18 mouse cellular contexts compared by ENCODE assay signal in genomic region chr10:120660503-120660902, GRCm38 (mm10).
DNase-seq lines count a peak whose midpoint lies in the region; ATAC-seq lines count a peak whose summit lies in the region.
"Had no signal": no experiment of that assay in that cellular context is flagged by ENCODE, and none has a peak within 500 bp of the region (broad histone marks: within the 10 kb centered on the region; RNA-seq: fewer than 3 reads in every experiment).

No protein-coding gene starts in this region.

- H3K27me3 ChIP-seq in hindbrain, embryonic 11.5 days (ENCODE audit: control insufficient read depth, insufficient read depth, low read length): no peaks in the 10 kb centered on the region
- no peaks in the 10 kb centered on the region for H3K27me3 ChIP-seq in hindbrain, embryonic 12.5 days
- no peaks in the 10 kb centered on the region for H3K27me3 ChIP-seq in midbrain, embryonic 13.5 days
- H3K27me3 ChIP-seq in midbrain, embryonic 16.5 days (ENCODE audit: control insufficient read depth, insufficient read depth, low read depth, low read length): no peaks in the 10 kb centered on the region
- H3K27me3 ChIP-seq in embryonic facial prominence, embryonic 13.5 days: no peaks in the 10 kb centered on the region
- no peaks in the 10 kb centered on the region for H3K27me3 ChIP-seq in neural tube, embryonic 12.5 days (replicated peaks)
- no peaks in the 10 kb centered on the region for H3K27me3 ChIP-seq in heart, embryonic 10.5 days (ENCODE audit: insufficient read depth, poor library complexity, severe bottlenecking)
- H3K27me3 ChIP-seq: heart, embryonic 15.5 days had no signal

- no peak overlapping the region for H3K4me3 ChIP-seq in hindbrain, embryonic 11.5 days (ENCODE audit: low read depth, low read length)
- H3K4me3 ChIP-seq in hindbrain, embryonic 12.5 days: no peak overlapping the region
- H3K4me3 ChIP-seq in midbrain, embryonic 13.5 days (replicated peaks): no peak overlapping the region
- no peak overlapping the region for H3K4me3 ChIP-seq in midbrain, embryonic 16.5 days (ENCODE audit: low read depth, low read length)
- H3K4me3 ChIP-seq in embryonic facial prominence, embryonic 13.5 days: no peak overlapping the region
- H3K4me3 ChIP-seq in neural tube, embryonic 12.5 days: no peak overlapping the region
- no peak overlapping the region for H3K4me3 ChIP-seq in heart, embryonic 10.5 days
- H3K4me3 ChIP-seq: heart, embryonic 15.5 days; neural tube, embryonic 13.5 days had no signal

- DNase-seq in hindbrain, embryonic 11.5 days (ENCODE audit: low spot score): peak; percentile 27
- no peak for DNase-seq in heart, embryonic 10.5 days (ENCODE audit: low spot score)
- no peak for DNase-seq in gastrocnemius, postnatal 25 days
- DNase-seq: adrenal gland, postnatal 25 days; cerebellum, postnatal 14 days; kidney, postnatal 14 days; retina, postnatal 1 day had no signal

- H3K36me3 ChIP-seq in hindbrain, embryonic 11.5 days (ENCODE audit: control insufficient read depth, insufficient read depth, low read length): no peaks in the 10 kb centered on the region
- no peaks in the 10 kb centered on the region for H3K36me3 ChIP-seq in hindbrain, embryonic 12.5 days
- no peaks in the 10 kb centered on the region for H3K36me3 ChIP-seq in midbrain, embryonic 13.5 days
- no peaks in the 10 kb centered on the region for H3K36me3 ChIP-seq in midbrain, embryonic 16.5 days (ENCODE audit: control insufficient read depth, insufficient read depth, low read length)
- no peaks in the 10 kb centered on the region for H3K36me3 ChIP-seq in embryonic facial prominence, embryonic 13.5 days
- no peaks in the 10 kb centered on the region for H3K36me3 ChIP-seq in neural tube, embryonic 12.5 days
- no peaks in the 10 kb centered on the region for H3K36me3 ChIP-seq in heart, embryonic 10.5 days
- H3K36me3 ChIP-seq: G1E; heart, embryonic 15.5 days; neural tube, embryonic 13.5 days had no signal

- H3K27ac ChIP-seq in hindbrain, embryonic 11.5 days (ENCODE audit: low read depth, low read length): no peak overlapping the region
- H3K27ac ChIP-seq in hindbrain, embryonic 12.5 days: no peak overlapping the region
- no peak overlapping the region for H3K27ac ChIP-seq in midbrain, embryonic 13.5 days
- no peak overlapping the region for H3K27ac ChIP-seq in midbrain, embryonic 16.5 days (ENCODE audit: low read length)
- H3K27ac ChIP-seq in embryonic facial prominence, embryonic 13.5 days: no peak overlapping the region
- no peak overlapping the region for H3K27ac ChIP-seq in neural tube, embryonic 12.5 days
- no peak overlapping the region for H3K27ac ChIP-seq in heart, embryonic 10.5 days
- H3K27ac ChIP-seq: heart, embryonic 15.5 days; hindbrain, embryonic 14.5 days; neural tube, embryonic 13.5 days had no signal

- 0 out of 2 replicates have a peak, but pooled peaks have one; percentile 27 for ATAC-seq in hindbrain, embryonic 11.5 days (ENCODE audit: low FRiP score)
- ATAC-seq in hindbrain, embryonic 12.5 days (ENCODE audit: low FRiP score): no peak
- 0 out of 2 replicates have a peak, but pooled peaks have one; percentile 11 for ATAC-seq in midbrain, embryonic 13.5 days
- no peak for ATAC-seq in midbrain, embryonic 16.5 days
- ATAC-seq in embryonic facial prominence, embryonic 13.5 days (ENCODE audit: insufficient number of reproducible peaks, insufficient read depth, low FRiP score, low TSS enrichment, low read depth): peak; percentile 32; the same call in 1 of the 2 replicates
- peak; percentile 25; the same call in 1 of the 2 replicates for ATAC-seq in neural tube, embryonic 12.5 days (ENCODE audit: low FRiP score, low read depth)
- ATAC-seq: forebrain, embryonic 16.5 days had no signal

- WGBS in hindbrain, embryonic 11.5 days: 46% methylated on average over 6 of the region's 6 CpGs
- WGBS in hindbrain, embryonic 12.5 days: 33% methylated on average over 6 of the region's 6 CpGs
- WGBS in midbrain, embryonic 13.5 days: 49% methylated on average over 6 of the region's 6 CpGs
- 37% methylated on average over 6 of the region's 6 CpGs for WGBS in midbrain, embryonic 16.5 days
- 26% methylated on average over 6 of the region's 6 CpGs for WGBS in embryonic facial prominence, embryonic 13.5 days
- 34% methylated on average over 6 of the region's 6 CpGs for WGBS in neural tube, embryonic 12.5 days
- WGBS in heart, embryonic 10.5 days: 65% methylated on average over 6 of the region's 6 CpGs

- no peak overlapping the region for H3K9ac ChIP-seq in hindbrain, embryonic 11.5 days (ENCODE audit: low read depth, low read length)
- no peak overlapping the region for H3K9ac ChIP-seq in hindbrain, embryonic 12.5 days
- H3K9ac ChIP-seq in midbrain, embryonic 13.5 days (replicated peaks): no peak overlapping the region
- no peak overlapping the region for H3K9ac ChIP-seq in midbrain, embryonic 16.5 days (ENCODE audit: low read depth, low read length)
- H3K9ac ChIP-seq in embryonic facial prominence, embryonic 13.5 days: no peak overlapping the region
- H3K9ac ChIP-seq in neural tube, embryonic 12.5 days: no peak overlapping the region
- H3K9ac ChIP-seq: heart, embryonic 15.5 days; hindbrain, embryonic 14.5 days; neural tube, embryonic 13.5 days had no signal

- H3K4me2 ChIP-seq in hindbrain, embryonic 11.5 days (replicated peaks; ENCODE audit: low read depth, low read length): no peak overlapping the region
- no peak overlapping the region for H3K4me2 ChIP-seq in hindbrain, embryonic 12.5 days (replicated peaks)
- no peak overlapping the region for H3K4me2 ChIP-seq in midbrain, embryonic 13.5 days (replicated peaks)
- no peak overlapping the region for H3K4me2 ChIP-seq in midbrain, embryonic 16.5 days (ENCODE audit: low read length)
- H3K4me2 ChIP-seq in embryonic facial prominence, embryonic 13.5 days: no peak overlapping the region
- no peak overlapping the region for H3K4me2 ChIP-seq in neural tube, embryonic 12.5 days (replicated peaks)
- H3K4me2 ChIP-seq: heart, embryonic 15.5 days; hindbrain, embryonic 14.5 days; liver, embryonic 11.5 days; neural tube, embryonic 13.5 days had no signal

- H3K9me3 ChIP-seq in hindbrain, embryonic 11.5 days (ENCODE audit: control insufficient read depth, low read length): no peaks in the 10 kb centered on the region
- H3K9me3 ChIP-seq in hindbrain, embryonic 12.5 days (replicated peaks): no peaks in the 10 kb centered on the region
- H3K9me3 ChIP-seq in midbrain, embryonic 13.5 days: no peaks in the 10 kb centered on the region
- no peaks in the 10 kb centered on the region for H3K9me3 ChIP-seq in midbrain, embryonic 16.5 days (replicated peaks; ENCODE audit: control insufficient read depth, low read length, poor library complexity, severe bottlenecking)
- no peaks in the 10 kb centered on the region for H3K9me3 ChIP-seq in embryonic facial prominence, embryonic 13.5 days
- H3K9me3 ChIP-seq in neural tube, embryonic 12.5 days: no peaks in the 10 kb centered on the region
- H3K9me3 ChIP-seq in heart, embryonic 10.5 days: no peaks in the 10 kb centered on the region
- H3K9me3 ChIP-seq: heart, embryonic 15.5 days; neural tube, embryonic 13.5 days had no signal

- no peaks in the 10 kb centered on the region for H3K4me1 ChIP-seq in hindbrain, embryonic 11.5 days (replicated peaks; ENCODE audit: control insufficient read depth, insufficient read depth, low read length)
- peaks cover 6% of the 10 kb centered on the region; the same call in 1 of the 2 replicates for H3K4me1 ChIP-seq in hindbrain, embryonic 12.5 days
- H3K4me1 ChIP-seq in midbrain, embryonic 13.5 days (replicated peaks): peaks cover 5% of the 10 kb centered on the region; the same call in 1 of the 2 replicates
- no peaks in the 10 kb centered on the region for H3K4me1 ChIP-seq in midbrain, embryonic 16.5 days (ENCODE audit: control insufficient read depth, insufficient read depth, low read length)
- peaks cover 8% of the 10 kb centered on the region for H3K4me1 ChIP-seq in embryonic facial prominence, embryonic 13.5 days
- peaks cover 6% of the 10 kb centered on the region; the same call in 1 of the 2 replicates for H3K4me1 ChIP-seq in neural tube, embryonic 12.5 days
- H3K4me1 ChIP-seq in heart, embryonic 10.5 days: peaks cover 3% of the 10 kb centered on the region; the same call in 1 of the 2 replicates
- H3K4me1 ChIP-seq: heart, embryonic 15.5 days had no signal

Comparison
In these comparisons a context has a peak if more than half of its experiments do, and no peak if none do; other contexts are left out.
1. ATAC-seq: peak in hindbrain, embryonic 11.5 days (single experiment), midbrain, embryonic 13.5 days (single experiment), embryonic facial prominence, embryonic 13.5 days (single experiment) and neural tube, embryonic 12.5 days (single experiment); none in hindbrain, embryonic 12.5 days (single experiment) and midbrain, embryonic 16.5 days (single experiment).